Mouse (Mus musculus): ENCODE data around the gene Krtap6-5.

GRCm38 (mm10) chr16:89010659-89011058 is 37.0 kb downstream of the Krtap6-5 start, which contains the start of gene Krtap22-2:
- TF ChIP-seq CTCF (conservative IDR thresholded peaks at IDR 0.05 in 1 of 2, IDR thresholded peaks at IDR 0.05 in 1 of 2; ENCODE audit: low read depth in 2 of 2, low read length in 2 of 2) (no peak), JUND (conservative IDR thresholded peaks at IDR 0.05; ENCODE audit: low read depth, low read length) (no peak), PAX5 (IDR thresholded peaks at IDR 0.05; ENCODE audit: low read length) (no peak), POLR2A (IDR thresholded peaks at IDR 0.05; ENCODE audit: low read depth, low read length) (no peak), USF1 (IDR thresholded peaks at IDR 0.05; ENCODE audit: low read depth, low read length) (no peak), HCFC1 (IDR thresholded peaks at IDR 0.05; ENCODE audit: low read depth, low read length) (no peak), POLR2AphosphoS2 (IDR thresholded peaks at IDR 0.05; ENCODE audit: low read depth, low read length) (no peak), CHD2 (IDR thresholded peaks at IDR 0.05; ENCODE audit: low read length) (no peak), USF2 (conservative IDR thresholded peaks at IDR 0.05; ENCODE audit: low read depth, low read length) (no peak), BHLHE40 (IDR thresholded peaks at IDR 0.05; ENCODE audit: low read depth, low read length) (no peak), EP300 (IDR thresholded peaks at IDR 0.05; ENCODE audit: low read length) (no peak), SMC3 (IDR thresholded peaks at IDR 0.05; ENCODE audit: low read depth, low read length) (no peak), ZMIZ1 (IDR thresholded peaks at IDR 0.05; ENCODE audit: low read depth, low read length) (no peak)

Data from CH12.LX (cell line).